Mouse (Mus musculus) heart, embryonic 12.5 days (tissue): ENCODE results near the gene Ptprn2. TPM values are rescaled to one million over a fixed set of nuclear protein-coding genes. Genes with fewer than 3 reads are reported as not detected.
A peak's percentile ranks its signal among the peaks of the same experiment; 100 is the strongest.

Source experiments
- ATAC-seq: fragments of 200-750 bp; cut with Nextera tagmentation; 2 replicates; pipeline ENCODE4 v1.8.0; 2017; ENCODE audit warnings: moderate TSS enrichment, moderate library complexity; ENCODE audit not compliant: insufficient number of reproducible peaks, low FRiP score
- H3K27ac ChIP-seq: fragments of 300-500 bp; sonication (generic); 2 replicates; pipeline ENCODE4 v1.5.1; 2016; ENCODE audit warnings: mild to moderate bottlenecking, moderate library complexity; ENCODE audit not compliant: poor library complexity, severe bottlenecking
- H3K27me3 ChIP-seq: fragments of 300-500 bp; sonication (generic); replicated peaks from 2 replicates; pipeline ENCODE4 v1.6.1; 2016; ENCODE audit warnings: mild to moderate bottlenecking, moderate library complexity
- H3K36me3 ChIP-seq: fragments of 300-500 bp; sonication (generic); 2 replicates; pipeline ENCODE4 v1.6.1; 2016; ENCODE audit warnings: mild to moderate bottlenecking, moderate library complexity
- H3K4me1 ChIP-seq: fragments of 300-500 bp; sonication (generic); replicated peaks from 2 replicates; pipeline ENCODE4 v1.6.1; 2016; ENCODE audit warnings: mild to moderate bottlenecking
- H3K4me2 ChIP-seq: fragments of 300-500 bp; sonication (generic); 2 replicates; pipeline ENCODE4 v1.6.1; 2016; ENCODE audit warnings: mild to moderate bottlenecking, moderate library complexity
- H3K4me3 ChIP-seq: fragments of 300-500 bp; sonication (generic); 2 replicates; pipeline ENCODE4 v1.5.1; 2016; ENCODE audit warnings: mild to moderate bottlenecking
- H3K9ac ChIP-seq: fragments of 300-500 bp; sonication (generic); 2 replicates; pipeline ENCODE4 v1.6.1; 2016; ENCODE audit warnings: mild to moderate bottlenecking, moderate library complexity
- H3K9me3 ChIP-seq: fragments of 300-500 bp; sonication (generic); replicated peaks from 2 replicates; pipeline ENCODE4 v1.6.1; 2016; ENCODE audit warnings: mild to moderate bottlenecking, moderate library complexity
- WGBS: fragments of 180-500 bp; shearing (Covaris S2); methylation state at CpG from one replicate; pipeline ENCODE4 v1.1.7; 2016; 5-methylcytosine and 5-hydroxymethylcytosine counted together
- polyA plus RNA-seq: library from polyadenylated mRNA; unstranded; fragments of >200 nt; fragmentation: Nextera tagmentation; extraction: Ambion mirVana; gene quantifications from 2 replicates; pipeline ENCODE4 v1.2.1, GENCODE M21; 2016

Gene Ptprn2
- polyA plus RNA-seq, 1 experiment from 2014 or later = 0.05 TPM

DNA sequence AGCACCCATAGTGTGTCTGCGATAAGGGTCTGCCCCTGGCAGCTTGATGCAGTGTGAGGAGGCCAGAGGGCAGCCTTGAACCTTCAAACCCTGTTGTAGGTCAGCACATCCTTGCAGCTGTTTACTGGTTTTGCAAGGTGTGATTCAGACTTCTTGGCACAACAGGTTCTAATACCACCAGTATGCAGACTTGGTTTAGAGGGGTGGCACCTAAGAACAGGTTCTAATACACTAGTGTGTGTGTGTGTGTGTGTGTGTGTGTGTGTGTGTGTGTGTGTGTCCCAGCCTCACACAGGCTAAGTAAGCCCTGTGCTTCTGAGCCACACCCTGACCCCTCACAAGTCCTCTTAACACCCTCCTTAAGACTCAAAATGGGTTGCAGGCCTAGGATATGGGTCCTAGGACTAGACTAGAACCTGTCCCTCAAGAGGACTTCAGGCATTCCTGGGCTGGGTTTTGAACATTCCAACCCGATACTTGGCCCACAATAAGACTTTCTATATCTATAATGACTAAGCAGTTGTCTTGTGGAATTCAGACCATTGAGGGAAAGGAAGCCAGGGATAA lies 770.3 kb downstream of the Ptprn2 start:
- no peaks in the 10 kb centered on the region for H3K9me3 ChIP-seq
- H3K27me3 ChIP-seq = peaks cover 20% of the 10 kb centered on the region
- no peak overlapping the region for H3K9ac ChIP-seq
- no peak for ATAC-seq
- WGBS = 73% methylated on average over 2 of the region's 2 CpGs
- H3K36me3 ChIP-seq = no peaks in the 10 kb centered on the region
- no peak overlapping the region for H3K4me2 ChIP-seq
- H3K4me3 ChIP-seq = no peak overlapping the region
- H3K4me1 ChIP-seq = peaks cover 19% of the 10 kb centered on the region
- H3K27ac ChIP-seq = no peak overlapping the region

DNA sequence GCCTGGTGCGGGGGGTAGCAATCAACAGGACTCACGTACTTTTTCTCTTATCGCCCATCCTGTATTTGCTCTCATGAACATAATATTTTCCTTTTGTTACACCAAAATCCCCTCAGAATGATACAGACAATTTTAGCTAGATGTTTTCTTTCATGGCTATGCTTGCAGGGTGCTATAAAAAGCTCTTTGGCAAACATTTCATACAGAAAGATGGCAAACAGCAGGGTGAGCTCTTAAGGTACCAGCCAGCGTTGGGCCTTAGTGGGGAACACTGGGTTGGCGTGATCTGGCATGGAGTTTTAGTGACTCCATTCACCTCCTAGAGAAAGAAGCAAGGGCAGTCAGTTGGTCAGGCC lies 771.3 kb downstream of the Ptprn2 start:
- ATAC-seq = no peak
- Histone ChIP-seq H3K27ac (no peak overlapping the region), H3K36me3 (no peaks in the 10 kb centered on the region), H3K4me3 (no peak overlapping the region), H3K27me3 (peaks cover 27% of the 10 kb centered on the region), H3K9ac (no peak overlapping the region), H3K4me2 (no peak overlapping the region), H3K9me3 (no peaks in the 10 kb centered on the region), H3K4me1 (peaks cover 11% of the 10 kb centered on the region)
- 70% methylated on average over 5 of the region's 5 CpGs for WGBS

DNA sequence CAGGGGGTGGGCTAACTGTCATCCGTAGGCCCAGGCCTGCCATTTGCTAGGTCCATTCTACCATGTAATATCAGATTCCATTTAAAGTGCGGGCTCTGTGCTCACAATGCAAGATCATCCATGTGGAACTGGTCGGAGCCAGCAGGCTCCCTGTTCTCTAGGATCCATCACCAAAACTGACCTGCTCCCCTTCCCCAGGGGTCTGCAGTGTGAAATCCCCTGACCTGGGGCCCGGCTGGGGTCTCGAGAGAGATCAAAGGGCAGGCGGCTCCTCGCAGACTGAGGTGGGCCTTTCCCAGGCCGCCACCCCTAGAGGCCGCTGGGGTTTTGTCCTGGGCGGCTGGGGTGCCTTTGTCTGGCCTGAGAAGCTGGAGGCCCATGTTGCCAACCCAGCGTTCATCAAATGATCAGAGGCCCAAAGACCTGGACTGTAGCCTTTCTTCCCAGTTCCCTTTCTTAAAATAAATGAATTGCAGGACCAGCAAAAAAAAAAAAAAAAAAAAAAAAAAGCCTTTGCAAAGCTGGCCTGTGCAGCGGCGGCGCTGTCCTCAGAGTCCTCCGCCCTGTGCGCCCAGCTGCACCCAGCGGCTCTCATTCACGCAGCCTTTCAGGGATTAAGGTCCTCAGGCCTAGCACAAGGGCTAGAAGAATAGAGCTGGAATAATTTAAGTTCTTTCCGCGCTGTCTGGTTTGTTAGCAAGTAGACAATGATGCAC lies 771.8 kb downstream of the Ptprn2 start:
- 31% methylated on average over 20 of the region's 20 CpGs for WGBS
- no peak for ATAC-seq
- H3K9ac ChIP-seq = no peak overlapping the region
- peaks cover 6% of the 10 kb centered on the region; the same call in 1 of the 2 replicates for H3K4me1 ChIP-seq
- no peaks in the 10 kb centered on the region for H3K9me3 ChIP-seq
- H3K27me3 ChIP-seq = peaks cover 28% of the 10 kb centered on the region
- H3K4me3 ChIP-seq = no peak overlapping the region
- no peaks in the 10 kb centered on the region for H3K36me3 ChIP-seq
- H3K4me2 ChIP-seq = peak overlapping the region; percentile 18; the same call in 1 of the 2 replicates
- H3K27ac ChIP-seq = no peak overlapping the region

DNA sequence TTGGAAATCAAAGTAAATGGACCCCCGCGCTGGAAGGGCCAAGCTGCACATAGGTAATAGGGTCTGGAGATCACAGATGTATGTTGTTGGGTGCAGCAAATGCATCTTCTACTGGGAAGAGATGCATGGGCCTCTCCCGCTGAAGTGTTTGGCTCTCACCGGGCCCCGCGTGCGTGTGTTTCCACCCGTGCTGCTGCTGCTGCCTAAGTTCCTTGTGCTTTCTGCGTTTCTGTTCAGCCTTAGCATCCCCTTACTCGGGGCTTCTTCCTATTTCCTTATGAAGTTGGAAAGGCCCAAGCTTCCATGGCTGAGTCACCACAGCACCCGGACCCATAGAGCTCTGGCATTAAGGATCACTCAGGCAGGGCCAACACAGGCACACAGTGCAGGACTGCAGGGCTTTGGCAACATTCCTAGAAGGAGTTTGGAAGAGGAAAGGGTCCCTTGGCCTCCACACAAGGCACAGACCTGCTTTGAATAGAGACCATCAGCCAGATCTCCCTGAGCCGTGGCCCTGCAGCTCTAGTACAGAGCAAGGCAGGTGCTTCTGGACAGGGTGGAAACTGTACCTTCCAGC lies 772.5 kb downstream of the Ptprn2 start:
- H3K36me3 ChIP-seq = no peaks in the 10 kb centered on the region
- H3K27me3 ChIP-seq = peaks cover 28% of the 10 kb centered on the region
- H3K4me3 ChIP-seq = no peak overlapping the region
- H3K4me2 ChIP-seq = 0 out of 2 replicates have a peak overlapping the region, but pooled peaks have one; percentile 3
- no peak overlapping the region for H3K27ac ChIP-seq
- H3K4me1 ChIP-seq = 0 out of 2 replicates have a peak, but pooled peaks cover 5% of the 10 kb centered on the region
- ATAC-seq = no peak
- H3K9me3 ChIP-seq = no peaks in the 10 kb centered on the region
- WGBS = 51% methylated on average over 12 of the region's 12 CpGs
- no peak overlapping the region for H3K9ac ChIP-seq

DNA sequence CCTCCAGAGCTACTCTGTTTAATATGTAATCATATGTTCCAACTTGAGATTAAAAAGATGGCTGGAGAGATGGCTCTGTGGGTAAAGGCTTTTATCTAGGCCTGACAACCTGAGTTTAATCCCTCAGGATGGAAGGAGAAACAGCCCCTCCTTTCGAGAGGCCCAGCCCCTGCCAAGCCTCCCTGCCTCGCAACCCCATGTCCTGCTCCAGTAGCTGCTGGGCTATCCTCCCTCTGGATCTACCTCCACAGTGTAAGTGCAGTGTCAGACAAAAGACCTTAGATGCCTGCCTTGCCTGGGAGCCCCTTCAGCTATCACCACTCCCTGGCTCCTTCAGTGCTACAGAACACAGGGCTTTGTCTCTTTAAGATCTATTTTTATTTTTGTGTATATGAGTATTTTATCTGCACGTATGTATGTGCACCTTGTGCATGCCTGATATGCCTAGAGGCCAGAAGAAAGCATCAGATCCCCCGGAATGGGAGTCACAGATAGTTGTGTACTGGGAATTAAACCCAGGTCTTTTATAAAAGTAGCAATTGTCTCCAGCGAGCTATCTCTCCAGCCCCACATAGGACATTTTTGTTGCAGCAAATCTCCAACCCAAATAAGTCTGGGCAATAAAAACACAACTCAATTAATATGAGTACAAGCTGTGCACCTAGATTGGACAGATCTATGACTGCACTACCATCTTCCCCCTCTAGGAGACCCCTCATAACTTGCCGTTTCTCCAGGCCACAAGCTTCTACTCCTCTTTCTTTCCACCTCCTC lies 775.1 kb downstream of the Ptprn2 start:
- WGBS = 53% methylated on average over 6 of the region's 6 CpGs
- Histone ChIP-seq H3K9me3 (no peaks in the 10 kb centered on the region), H3K36me3 (no peaks in the 10 kb centered on the region), H3K4me2 (no peak overlapping the region), H3K9ac (no peak overlapping the region), H3K27ac (no peak overlapping the region), H3K4me3 (no peak overlapping the region), H3K27me3 (peaks cover 23% of the 10 kb centered on the region), H3K4me1 (0 out of 2 replicates have a peak, but pooled peaks cover 5% of the 10 kb centered on the region)
- ATAC-seq = no peak

DNA sequence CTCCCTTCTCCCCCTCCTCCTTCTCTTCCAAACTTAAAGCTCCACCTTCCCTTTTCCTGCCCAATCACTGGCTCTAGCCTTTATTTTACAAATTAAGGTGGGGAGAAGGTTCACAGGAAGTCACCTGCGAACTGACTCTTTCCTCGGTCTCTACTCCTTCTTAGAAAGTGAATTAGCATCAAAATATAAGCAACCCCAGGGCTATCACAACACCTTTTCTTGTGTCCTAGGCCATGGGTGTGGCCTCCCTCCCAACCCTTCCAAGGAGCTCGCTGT lies 775.6 kb downstream of the Ptprn2 start:
- peaks cover 23% of the 10 kb centered on the region for H3K27me3 ChIP-seq
- no peak overlapping the region for H3K27ac ChIP-seq
- 35% methylated on average over 3 of the region's 3 CpGs for whole genome bisulfite sequencing
- no peak overlapping the region for H3K4me3 ChIP-seq
- no peak overlapping the region for H3K9ac ChIP-seq
- 0 out of 2 replicates have a peak, but pooled peaks cover 5% of the 10 kb centered on the region for H3K4me1 ChIP-seq
- no peaks in the 10 kb centered on the region for H3K9me3 ChIP-seq
- no peak overlapping the region for H3K4me2 ChIP-seq
- ATAC-seq = no peak
- no peaks in the 10 kb centered on the region for H3K36me3 ChIP-seq

DNA sequence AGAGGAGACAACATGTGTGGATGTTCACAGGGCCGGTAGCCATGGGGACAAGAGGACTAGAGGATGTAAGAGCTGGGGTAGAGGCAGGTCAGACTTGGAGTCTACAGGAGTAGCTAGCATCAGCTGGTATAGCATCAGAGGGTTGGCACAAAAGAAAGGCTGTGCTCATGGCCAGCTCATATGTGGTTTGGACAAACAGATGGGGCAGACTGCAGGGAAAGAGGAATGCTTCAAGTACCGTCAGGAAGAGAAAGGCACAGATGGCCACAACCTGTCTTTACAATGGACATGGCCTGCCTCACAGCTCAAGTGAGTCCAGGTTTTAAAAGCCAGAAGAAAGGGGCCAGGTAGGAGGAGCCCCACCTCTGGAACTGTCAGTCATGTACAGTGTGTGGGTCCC lies 776.5 kb downstream of the Ptprn2 start:
- H3K36me3 ChIP-seq = no peaks in the 10 kb centered on the region
- H3K9ac ChIP-seq = no peak overlapping the region
- no peaks in the 10 kb centered on the region for H3K9me3 ChIP-seq
- no peak overlapping the region for H3K27ac ChIP-seq
- ATAC-seq = no peak
- 89% methylated on average over 2 of the region's 2 CpGs for whole genome bisulfite sequencing
- no peak overlapping the region for H3K4me2 ChIP-seq
- no peak overlapping the region for H3K4me3 ChIP-seq
- peaks cover 22% of the 10 kb centered on the region for H3K27me3 ChIP-seq
- H3K4me1 ChIP-seq = 0 out of 2 replicates have a peak, but pooled peaks cover 4% of the 10 kb centered on the region

DNA sequence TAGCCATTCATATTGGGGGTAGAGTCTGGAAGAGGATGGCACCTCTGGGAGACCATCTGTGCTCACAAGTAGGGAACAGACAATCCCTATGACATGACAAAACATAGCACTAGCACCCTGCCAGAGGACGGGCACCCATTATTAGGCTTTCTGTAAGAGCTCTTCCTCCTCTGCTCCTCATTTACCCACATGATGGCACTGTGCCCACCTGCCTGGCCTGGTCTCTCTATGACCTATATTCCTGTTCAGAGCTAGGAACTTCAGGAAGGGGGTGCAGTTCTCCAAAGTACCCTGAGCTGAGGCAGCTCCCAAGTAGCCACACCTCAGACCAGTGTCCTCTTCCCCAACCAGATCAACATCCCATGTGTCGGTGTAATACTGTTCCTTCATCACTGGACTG lies 777.6 kb downstream of the Ptprn2 start:
- Histone ChIP-seq H3K4me1 (no peaks in the 10 kb centered on the region), H3K27ac (no peak overlapping the region), H3K9me3 (no peaks in the 10 kb centered on the region), H3K4me2 (no peak overlapping the region), H3K27me3 (peaks cover 15% of the 10 kb centered on the region), H3K36me3 (no peaks in the 10 kb centered on the region), H3K4me3 (no peak overlapping the region), H3K9ac (no peak overlapping the region)
- WGBS = 74% methylated on average over 2 of the region's 2 CpGs
- no peak for ATAC-seq

DNA sequence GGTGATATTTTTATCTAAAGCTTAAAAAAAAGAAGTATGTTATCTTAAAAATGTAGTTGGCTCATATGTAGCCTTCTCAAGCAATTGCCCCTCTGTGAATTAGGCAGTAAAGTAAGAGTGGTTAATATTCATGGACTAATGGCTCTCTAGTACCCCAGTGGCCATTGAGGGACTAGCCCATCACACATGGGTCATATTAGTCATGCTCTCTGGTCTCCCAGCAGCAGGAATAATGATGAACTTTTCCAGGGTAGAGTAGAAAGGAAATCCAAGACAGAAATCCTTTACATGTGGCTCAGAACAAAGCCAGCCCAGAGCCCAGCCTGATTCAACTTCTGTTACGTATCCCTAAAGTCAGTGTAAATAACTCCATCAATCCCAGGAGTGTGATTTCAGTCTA lies 779.7 kb downstream of the Ptprn2 start:
- Histone ChIP-seq H3K27ac (no peak overlapping the region), H3K4me1 (no peaks in the 10 kb centered on the region), H3K4me3 (no peak overlapping the region), H3K27me3 (peaks cover 8% of the 10 kb centered on the region; the same call in 1 of the 2 replicates), H3K36me3 (no peaks in the 10 kb centered on the region), H3K9ac (no peak overlapping the region), H3K4me2 (no peak overlapping the region), H3K9me3 (no peaks in the 10 kb centered on the region)
- ATAC-seq = no peak
- WGBS = 88% methylated on average over 1 of the region's 1 CpGs

DNA sequence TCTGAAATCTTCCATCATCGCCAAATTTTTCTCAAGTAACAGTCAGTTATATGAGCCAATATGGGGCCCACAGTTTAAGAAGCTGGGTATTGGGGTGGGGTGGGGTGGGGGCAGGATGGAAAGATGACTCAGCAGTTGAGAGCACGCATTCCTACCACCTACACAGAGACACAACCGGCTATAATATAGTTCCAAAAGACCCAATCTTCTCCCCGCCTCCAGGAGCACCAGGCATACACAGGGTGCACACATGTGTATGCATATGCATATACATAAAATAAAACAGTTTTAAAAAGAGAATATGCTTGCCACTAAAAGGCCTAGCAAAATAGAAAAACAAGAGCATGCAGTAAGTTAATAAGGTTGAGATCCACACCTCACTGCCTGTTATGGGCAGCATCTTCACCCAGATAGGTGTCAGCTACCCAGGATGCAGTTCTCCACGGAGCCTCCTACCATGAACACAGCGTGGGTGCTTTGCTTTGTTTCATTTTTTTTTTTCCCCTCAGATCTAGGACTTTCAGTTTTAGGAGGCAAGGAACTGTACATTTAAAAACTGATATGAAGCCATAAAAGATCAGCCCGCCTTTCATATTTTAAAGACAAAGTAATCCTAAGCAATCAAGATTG lies 783.1 kb downstream of the Ptprn2 start:
- Histone ChIP-seq H3K27me3 (peaks cover 3% of the 10 kb centered on the region; the same call in 1 of the 2 replicates), H3K4me3 (no peak overlapping the region), H3K27ac (no peak overlapping the region), H3K4me2 (no peak overlapping the region), H3K9ac (no peak overlapping the region), H3K36me3 (no peaks in the 10 kb centered on the region), H3K9me3 (no peaks in the 10 kb centered on the region), H3K4me1 (no peaks in the 10 kb centered on the region)
- 0 out of 2 replicates have a peak, but pooled peaks have one; percentile 45 for ATAC-seq
- WGBS = 77% methylated on average over 7 of the region's 7 CpGs

DNA sequence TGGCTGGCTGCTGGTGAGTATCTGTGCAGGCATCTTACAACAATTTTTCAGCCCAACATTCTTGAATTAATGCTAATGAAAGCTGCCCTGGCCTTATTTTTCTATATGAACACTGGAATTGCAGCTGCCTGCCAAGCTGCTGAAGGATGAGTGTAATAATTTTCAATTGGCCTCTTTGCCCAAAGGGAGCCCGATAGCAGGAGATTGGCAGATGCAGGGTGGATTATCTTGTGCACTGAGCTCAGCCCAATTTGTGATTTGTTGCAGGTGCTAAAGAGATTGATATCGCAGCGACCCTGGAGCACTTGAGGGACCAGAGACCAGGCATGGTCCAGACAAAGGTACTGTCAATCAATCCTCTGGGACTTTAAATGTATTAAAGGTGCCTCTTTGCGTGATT lies 783.8 kb downstream of the Ptprn2 start:
- Histone ChIP-seq H3K4me1 (no peaks in the 10 kb centered on the region), H3K9me3 (no peaks in the 10 kb centered on the region), H3K4me3 (no peak overlapping the region), H3K27ac (no peak overlapping the region), H3K9ac (no peak overlapping the region), H3K27me3 (peaks cover 3% of the 10 kb centered on the region; the same call in 1 of the 2 replicates), H3K4me2 (no peak overlapping the region), H3K36me3 (no peaks in the 10 kb centered on the region)
- WGBS = 74% methylated on average over 4 of the region's 4 CpGs
- ATAC-seq = no peak
